27 mouse cellular contexts compared by ENCODE assay signal in the genomic region with DNA sequence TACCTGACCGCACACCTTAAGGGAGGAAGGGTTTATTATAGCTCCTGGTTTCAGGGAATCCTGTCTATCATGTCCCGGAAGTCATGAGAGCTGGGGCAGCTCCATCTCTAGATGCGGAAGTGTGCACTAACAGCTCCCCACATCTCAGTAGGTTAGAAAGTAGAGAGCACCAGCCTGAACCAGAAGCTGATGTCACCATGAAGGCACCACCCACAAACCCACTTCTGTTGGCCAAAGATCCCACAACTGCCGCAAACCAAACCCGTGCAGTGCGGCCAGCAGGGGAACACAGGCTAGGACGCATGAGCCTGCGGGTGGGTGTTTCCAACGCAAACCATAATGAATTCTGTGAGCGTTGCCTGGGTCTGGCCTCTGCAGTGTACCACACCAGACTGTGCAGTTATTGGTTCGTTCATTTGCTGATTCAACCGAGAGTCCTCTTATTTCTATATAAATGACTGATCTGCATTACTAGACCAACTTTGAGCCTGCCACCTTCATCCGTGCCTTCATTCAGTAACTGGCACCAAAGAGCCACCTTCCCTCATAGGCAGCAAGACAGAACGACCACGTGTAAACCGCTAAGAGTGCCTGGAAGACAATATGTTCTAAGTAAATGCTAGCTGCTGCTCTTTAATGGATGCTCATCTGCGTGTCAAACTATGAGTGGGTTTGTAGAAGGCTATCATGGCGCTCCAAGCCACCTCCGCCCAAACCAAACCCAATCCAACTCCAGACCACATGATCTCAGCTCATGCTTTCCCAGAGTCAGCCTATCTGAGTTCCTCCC. TPM values are rescaled to one million over a fixed set of nuclear protein-coding genes. Genes with fewer than 3 reads are reported as not detected.
DNase-seq lines count a peak whose midpoint lies in the region; ATAC-seq lines count a peak whose summit lies in the region.
"Had no signal": no experiment of that assay in that cellular context is flagged by ENCODE, and none has a peak within 500 bp of the region (broad histone marks: within the 10 kb centered on the region; RNA-seq: fewer than 3 reads in every experiment).

No protein-coding gene starts in this region.

- H3K9ac ChIP-seq in forebrain, embryonic 11.5 days (ENCODE audit: low read length): no peak overlapping the region
- H3K9ac ChIP-seq in forebrain, embryonic 15.5 days (replicated peaks): no peak overlapping the region
- no peak overlapping the region for H3K9ac ChIP-seq in heart, embryonic 11.5 days (ENCODE audit: low read depth, low read length)
- no peak overlapping the region for H3K9ac ChIP-seq in neural tube, embryonic 13.5 days
- H3K9ac ChIP-seq in neural tube, embryonic 15.5 days (replicated peaks): no peak overlapping the region
- H3K9ac ChIP-seq in limb, embryonic 15.5 days: no peak overlapping the region
- H3K9ac ChIP-seq: embryonic facial prominence, embryonic 13.5 days; embryonic facial prominence, embryonic 15.5 days; forebrain, embryonic 13.5 days had no signal

- H3K4me2 ChIP-seq in forebrain, embryonic 11.5 days (ENCODE audit: low read depth, low read length, severe bottlenecking): no peak overlapping the region
- no peak overlapping the region for H3K4me2 ChIP-seq in forebrain, embryonic 15.5 days (replicated peaks)
- no peak overlapping the region for H3K4me2 ChIP-seq in heart, embryonic 11.5 days
- H3K4me2 ChIP-seq in neural tube, embryonic 13.5 days: no peak overlapping the region
- no peak overlapping the region for H3K4me2 ChIP-seq in neural tube, embryonic 15.5 days
- no peak overlapping the region for H3K4me2 ChIP-seq in limb, embryonic 15.5 days
- H3K4me2 ChIP-seq: embryonic facial prominence, embryonic 13.5 days; embryonic facial prominence, embryonic 15.5 days; forebrain, embryonic 13.5 days had no signal

- H3K4me3 ChIP-seq in forebrain, embryonic 11.5 days (ENCODE audit: low read depth, low read length): no peak overlapping the region
- no peak overlapping the region for H3K4me3 ChIP-seq in forebrain, embryonic 15.5 days
- no peak overlapping the region for H3K4me3 ChIP-seq in heart, embryonic 10.5 days
- no peak overlapping the region for H3K4me3 ChIP-seq in heart, embryonic 11.5 days (ENCODE audit: low read depth, low read length)
- no peak overlapping the region for H3K4me3 ChIP-seq in neural tube, embryonic 13.5 days
- no peak overlapping the region for H3K4me3 ChIP-seq in neural tube, embryonic 15.5 days (replicated peaks)
- no peak overlapping the region for H3K4me3 ChIP-seq in limb, embryonic 15.5 days
- H3K4me3 ChIP-seq: embryonic facial prominence, embryonic 13.5 days; embryonic facial prominence, embryonic 15.5 days; erythroblast, embryonic 14.5 days; forebrain, embryonic 10.5 days; forebrain, embryonic 13.5 days had no signal

- H3K27me3 ChIP-seq in forebrain, embryonic 11.5 days (ENCODE audit: control insufficient read depth, insufficient read depth, low read length): no peaks in the 10 kb centered on the region
- H3K27me3 ChIP-seq in forebrain, embryonic 15.5 days: no peaks in the 10 kb centered on the region
- 0 out of 2 replicates have a peak, but pooled peaks cover 5% of the 10 kb centered on the region for H3K27me3 ChIP-seq in heart, embryonic 10.5 days (ENCODE audit: insufficient read depth, poor library complexity, severe bottlenecking)
- no peaks in the 10 kb centered on the region for H3K27me3 ChIP-seq in heart, embryonic 11.5 days (ENCODE audit: control insufficient read depth, insufficient read depth, low read length)
- H3K27me3 ChIP-seq in neural tube, embryonic 13.5 days: no peaks in the 10 kb centered on the region
- H3K27me3 ChIP-seq in neural tube, embryonic 15.5 days (replicated peaks): no peaks in the 10 kb centered on the region
- H3K27me3 ChIP-seq in limb, embryonic 15.5 days: no peaks in the 10 kb centered on the region
- H3K27me3 ChIP-seq: CH12.LX; embryonic facial prominence, embryonic 13.5 days; embryonic facial prominence, embryonic 15.5 days; forebrain, embryonic 13.5 days had no signal

- no peaks in the 10 kb centered on the region for H3K9me3 ChIP-seq in forebrain, embryonic 11.5 days (ENCODE audit: control insufficient read depth, low read length)
- no peaks in the 10 kb centered on the region for H3K9me3 ChIP-seq in forebrain, embryonic 15.5 days
- no peaks in the 10 kb centered on the region for H3K9me3 ChIP-seq in heart, embryonic 10.5 days
- H3K9me3 ChIP-seq in heart, embryonic 11.5 days (replicated peaks; ENCODE audit: control insufficient read depth, low read length): no peaks in the 10 kb centered on the region
- 0 out of 2 replicates have a peak, but pooled peaks cover 3% of the 10 kb centered on the region for H3K9me3 ChIP-seq in neural tube, embryonic 13.5 days
- H3K9me3 ChIP-seq in neural tube, embryonic 15.5 days (replicated peaks): no peaks in the 10 kb centered on the region
- H3K9me3 ChIP-seq in limb, embryonic 15.5 days: no peaks in the 10 kb centered on the region; the same call in 1 of the 2 replicates
- H3K9me3 ChIP-seq: embryonic facial prominence, embryonic 13.5 days; embryonic facial prominence, embryonic 15.5 days; forebrain, embryonic 10.5 days; forebrain, embryonic 13.5 days; G1E had no signal

- H3K27ac ChIP-seq in forebrain, embryonic 11.5 days (ENCODE audit: low read depth, low read length): no peak overlapping the region
- H3K27ac ChIP-seq in forebrain, embryonic 15.5 days (replicated peaks): no peak overlapping the region
- no peak overlapping the region for H3K27ac ChIP-seq in heart, embryonic 10.5 days
- no peak overlapping the region for H3K27ac ChIP-seq in heart, embryonic 11.5 days (ENCODE audit: low read depth, low read length)
- 0 out of 2 replicates have a peak overlapping the region, but pooled peaks have one; percentile 5 for H3K27ac ChIP-seq in neural tube, embryonic 13.5 days (replicated peaks)
- no peak overlapping the region for H3K27ac ChIP-seq in neural tube, embryonic 15.5 days (replicated peaks)
- 0 out of 2 replicates have a peak overlapping the region, but pooled peaks have one; percentile 1 for H3K27ac ChIP-seq in limb, embryonic 15.5 days
- H3K27ac ChIP-seq: embryonic facial prominence, embryonic 13.5 days; embryonic facial prominence, embryonic 15.5 days; forebrain, embryonic 10.5 days; forebrain, embryonic 13.5 days had no signal

- no peaks in the 10 kb centered on the region for H3K36me3 ChIP-seq in forebrain, embryonic 11.5 days (ENCODE audit: control insufficient read depth, insufficient read depth, low read length)
- H3K36me3 ChIP-seq in forebrain, embryonic 15.5 days: no peaks in the 10 kb centered on the region
- H3K36me3 ChIP-seq in heart, embryonic 10.5 days: no peaks in the 10 kb centered on the region
- H3K36me3 ChIP-seq in heart, embryonic 11.5 days (ENCODE audit: control insufficient read depth, insufficient read depth, low read length): no peaks in the 10 kb centered on the region
- H3K36me3 ChIP-seq in neural tube, embryonic 13.5 days: no peaks in the 10 kb centered on the region
- H3K36me3 ChIP-seq in neural tube, embryonic 15.5 days: no peaks in the 10 kb centered on the region
- H3K36me3 ChIP-seq in limb, embryonic 15.5 days: no peaks in the 10 kb centered on the region
- H3K36me3 ChIP-seq: embryonic facial prominence, embryonic 13.5 days; embryonic facial prominence, embryonic 15.5 days; forebrain, embryonic 10.5 days; G1E had no signal

- WGBS in forebrain, embryonic 11.5 days: 92% methylated on average over 19 of the region's 19 CpGs
- 90% methylated on average over 19 of the region's 19 CpGs for WGBS in forebrain, embryonic 15.5 days
- WGBS in heart, embryonic 10.5 days: 91% methylated on average over 19 of the region's 19 CpGs
- WGBS in heart, embryonic 11.5 days (ENCODE audit: insufficient replicate concordance): 90% methylated on average over 19 of the region's 19 CpGs
- WGBS in neural tube, embryonic 13.5 days: 94% methylated on average over 19 of the region's 19 CpGs
- WGBS in neural tube, embryonic 15.5 days: 95% methylated on average over 19 of the region's 19 CpGs
- 94% methylated on average over 19 of the region's 19 CpGs for WGBS in limb, embryonic 15.5 days

- peak; percentile 42 for DNase-seq in forebrain, embryonic 11.5 days (ENCODE audit: low spot score)
- peak; percentile 66 for DNase-seq in heart, embryonic 10.5 days (ENCODE audit: low spot score)
- DNase-seq: adrenal gland, adult 2 months; adrenal gland, postnatal 10 days; adrenal gland, postnatal 25 days; B cell, adult 2 months; cerebellum, adult 11 months; cerebellum, adult 18-20 months; cerebellum, adult 8-10 months; cerebellum, adult 9-11 months; cerebellum, postnatal 14 days; cerebellum, postnatal 36 days; embryo, embryonic 11 days had no signal

- H3K4me1 ChIP-seq in forebrain, embryonic 11.5 days (replicated peaks; ENCODE audit: control insufficient read depth, insufficient read depth, low read length): no peaks in the 10 kb centered on the region
- H3K4me1 ChIP-seq in forebrain, embryonic 15.5 days: no peaks in the 10 kb centered on the region
- H3K4me1 ChIP-seq in heart, embryonic 10.5 days: no peaks in the 10 kb centered on the region
- H3K4me1 ChIP-seq in heart, embryonic 11.5 days (ENCODE audit: control insufficient read depth, insufficient read depth, low read length): no peaks in the 10 kb centered on the region
- peaks cover 5% of the 10 kb centered on the region for H3K4me1 ChIP-seq in neural tube, embryonic 13.5 days (replicated peaks)
- no peaks in the 10 kb centered on the region for H3K4me1 ChIP-seq in neural tube, embryonic 15.5 days
- H3K4me1 ChIP-seq in limb, embryonic 15.5 days: peaks cover 4% of the 10 kb centered on the region; the same call in 1 of the 2 replicates
- H3K4me1 ChIP-seq: forebrain, embryonic 10.5 days; forebrain, embryonic 13.5 days had no signal

- ATAC-seq in forebrain, embryonic 11.5 days (replicated peaks; ENCODE audit: low FRiP score): no peak
- ATAC-seq in forebrain, embryonic 15.5 days (replicated peaks): no peak
- ATAC-seq in heart, embryonic 11.5 days (replicated peaks; ENCODE audit: insufficient number of reproducible peaks, low FRiP score, low TSS enrichment): no peak
- ATAC-seq in neural tube, embryonic 13.5 days (ENCODE audit: low read depth): no peak
- ATAC-seq in neural tube, embryonic 15.5 days (ENCODE audit: low FRiP score): no peak
- ATAC-seq in limb, embryonic 15.5 days (ENCODE audit: insufficient number of reproducible peaks, low FRiP score, low TSS enrichment, low read depth): no peak
- ATAC-seq: CD4-positive, CD25-positive, alpha-beta regulatory T cell, adult 4 months; forebrain, embryonic 13.5 days; forebrain, embryonic 16.5 days had no signal

RNA-seq across cellular contexts. Expression of a gene that starts 31.4 kb away (rescaled TPM):
- polyA plus RNA-seq in forebrain, embryonic 11.5 days (2014; fragmentation: Nextera tagmentation; extraction: Ambion mirVana): 300 and 308 TPM in 2 replicates
- polyA plus RNA-seq in forebrain, embryonic 15.5 days (2015; fragmentation: Nextera tagmentation; extraction: Ambion mirVana): 237 and 246 TPM in 2 replicates
- polyA plus RNA-seq in heart, embryonic 10.5 days (2016; fragmentation: Nextera tagmentation; extraction: Ambion mirVana): 295 and 342 TPM in 2 replicates
- 282 and 300 TPM in 2 replicates for polyA plus RNA-seq in heart, embryonic 11.5 days (2014; fragmentation: Nextera tagmentation; extraction: Ambion mirVana)
- polyA plus RNA-seq in neural tube, embryonic 13.5 days (2015; fragmentation: Nextera tagmentation; extraction: Ambion mirVana): 275 and 283 TPM in 2 replicates
- 205 and 226 TPM in 2 replicates for polyA plus RNA-seq in neural tube, embryonic 15.5 days (2015; fragmentation: Nextera tagmentation; extraction: Ambion mirVana)
- polyA plus RNA-seq in limb, embryonic 15.5 days (2015; fragmentation: Nextera tagmentation; extraction: Ambion mirVana): 443 and 460 TPM in 2 replicates

RNA-seq across cellular contexts. Expression of a gene that starts 52.3 kb away (rescaled TPM):
- 687 and 743 TPM in 2 replicates for polyA plus RNA-seq in forebrain, embryonic 11.5 days (2014; fragmentation: Nextera tagmentation; extraction: Ambion mirVana)
- 594 and 667 TPM in 2 replicates for polyA plus RNA-seq in forebrain, embryonic 15.5 days (2015; fragmentation: Nextera tagmentation; extraction: Ambion mirVana)
- polyA plus RNA-seq in heart, embryonic 10.5 days (2016; fragmentation: Nextera tagmentation; extraction: Ambion mirVana): 658 and 756 TPM in 2 replicates
- polyA plus RNA-seq in heart, embryonic 11.5 days (2014; fragmentation: Nextera tagmentation; extraction: Ambion mirVana): 614 and 626 TPM in 2 replicates
- polyA plus RNA-seq in neural tube, embryonic 13.5 days (2015; fragmentation: Nextera tagmentation; extraction: Ambion mirVana): 556 and 623 TPM in 2 replicates
- 541 and 582 TPM in 2 replicates for polyA plus RNA-seq in neural tube, embryonic 15.5 days (2015; fragmentation: Nextera tagmentation; extraction: Ambion mirVana)
- polyA plus RNA-seq in limb, embryonic 15.5 days (2015; fragmentation: Nextera tagmentation; extraction: Ambion mirVana): 695 and 892 TPM in 2 replicates

Comparison
In these comparisons a context has a peak if more than half of its experiments do, and no peak if none do; other contexts are left out.
1. H3K27ac ChIP-seq: peak in neural tube, embryonic 13.5 days (single experiment) and limb, embryonic 15.5 days (single experiment); none in forebrain, embryonic 11.5 days (single experiment), forebrain, embryonic 15.5 days (single experiment), heart, embryonic 10.5 days (single experiment), heart, embryonic 11.5 days (single experiment) and neural tube, embryonic 15.5 days (single experiment).